Mouse (Mus musculus) heart, embryonic 14.5 days (tissue): ENCODE measurements around the gene Gm10260. TPM values are rescaled to one million over a fixed set of nuclear protein-coding genes. Genes with fewer than 3 reads are reported as not detected.

Source experiments
- ATAC-seq: fragments of 200-750 bp; cut with Nextera tagmentation; 2 replicates; pipeline ENCODE4 v1.8.0; 2017; ENCODE audit warnings: low read depth, moderate TSS enrichment; ENCODE audit not compliant: insufficient number of reproducible peaks, insufficient read depth, low FRiP score
- H3K27ac ChIP-seq, 2 experiments: fragments of 200-500 bp in 1 of 2; fragments of 300-500 bp in 1 of 2; sonication (generic) in 1 of 2; replicated peaks in 1 of 2; 2 replicates each; pipeline ENCODE4 v1.5.1; 2012 to 2014; ENCODE audit warnings: low read depth in 2 of 2, low read length in 2 of 2, control low read depth in 1 of 2, mild to moderate bottlenecking in 1 of 2, mixed read lengths in 1 of 2; ENCODE audit not compliant: control insufficient read depth in 1 of 2, insufficient read depth in 1 of 2
- H3K27me3 ChIP-seq: fragments of 300-500 bp; sonication (generic); 2 replicates; pipeline ENCODE4 v1.6.1; 2014; ENCODE audit warnings: mild to moderate bottlenecking, low read length, control low read depth; ENCODE audit not compliant: control insufficient read depth, insufficient read depth
- H3K36me3 ChIP-seq: fragments of 300-500 bp; sonication (generic); 2 replicates; pipeline ENCODE4 v1.6.1; 2014; ENCODE audit warnings: mild to moderate bottlenecking, control low read depth, low read length, mixed read lengths; ENCODE audit not compliant: control insufficient read depth, insufficient read depth
- H3K4me1 ChIP-seq, 2 experiments: fragments of 200-500 bp in 1 of 2; fragments of 300-500 bp in 1 of 2; sonication (generic) in 1 of 2; 2 replicates each; pipeline ENCODE4 v1.6.1; 2012 to 2014; ENCODE audit warnings: low read length in 2 of 2, control low read depth in 1 of 2, mixed read lengths in 1 of 2; ENCODE audit not compliant: control insufficient read depth in 2 of 2, insufficient read depth in 2 of 2
- H3K4me2 ChIP-seq: fragments of 300-500 bp; sonication (generic); 2 replicates; pipeline ENCODE4 v1.6.1; 2014; ENCODE audit warnings: mild to moderate bottlenecking, low read length
- H3K4me3 ChIP-seq, 2 experiments: fragments of 200-500 bp in 1 of 2; fragments of 300-500 bp in 1 of 2; sonication (generic) in 1 of 2; 2 replicates each; pipeline ENCODE4 v1.5.1; 2012 to 2014; ENCODE audit warnings: low read length in 2 of 2, mild to moderate bottlenecking in 2 of 2, control low read depth in 1 of 2, low read depth in 1 of 2, moderate library complexity in 1 of 2; ENCODE audit not compliant: control insufficient read depth in 1 of 2, insufficient read depth in 1 of 2
- H3K9ac ChIP-seq: fragments of 300-500 bp; sonication (generic); 2 replicates; pipeline ENCODE4 v1.6.1; 2014; ENCODE audit warnings: mild to moderate bottlenecking, low read length
- H3K9me3 ChIP-seq: fragments of 300-500 bp; sonication (generic); 2 replicates; pipeline ENCODE4 v1.6.1; 2016; ENCODE audit warnings: low read length, control low read depth; ENCODE audit not compliant: control insufficient read depth
- WGBS: fragments of 180-500 bp; shearing (Covaris S2); extraction: QIAGEN DNeasy Blood & Tissue Kit; methylation state at CpG from one replicate; pipeline ENCODE4 v1.1.7; 2014; 5-methylcytosine and 5-hydroxymethylcytosine counted together
- polyA plus RNA-seq: library from polyadenylated mRNA; unstranded; fragments of >200 nt; fragmentation: Nextera tagmentation; extraction: Ambion mirVana; gene quantifications from 2 replicates; pipeline ENCODE4 v1.2.1, GENCODE M21; 2014

Gene Gm10260
- polyA plus RNA-seq, 1 experiment from 2014 or later = 0.61 TPM

GRCm38 (mm10) chr13:97789782-97790450 is 29.5 kb upstream of the Gm10260 start:
- no peak overlapping the region; a peak in 1 of 4 replicates for H3K27ac ChIP-seq
- H3K36me3 ChIP-seq = no peaks in the 10 kb centered on the region
- H3K9ac ChIP-seq = no peak overlapping the region
- H3K4me1 ChIP-seq = peaks cover 0 to 6% of the 10 kb centered on the region in 2 experiments; a peak in 1 of 4 replicates
- no peaks in the 10 kb centered on the region for H3K9me3 ChIP-seq
- 62% methylated on average over 12 of the region's 12 CpGs for WGBS
- H3K27me3 ChIP-seq = no peaks in the 10 kb centered on the region
- H3K4me3 ChIP-seq = no peak overlapping the region
- no peak overlapping the region for H3K4me2 ChIP-seq
- no peak for ATAC-seq

- Histone ChIP-seq H3K27me3 (no peaks in the 10 kb centered on the region), H3K27ac (no peak overlapping the region), H3K4me3 (no peak overlapping the region), H3K9me3 (no peaks in the 10 kb centered on the region), H3K36me3 (no peaks in the 10 kb centered on the region), H3K4me1 (peaks cover 6 to 14% of the 10 kb centered on the region in 2 experiments; a peak in 3 of 4 replicates), H3K4me2 (no peak overlapping the region), H3K9ac (no peak overlapping the region)
- 83% methylated on average over 10 of the region's 10 CpGs for WGBS
- ATAC-seq = no peak
Observed at GRCm38 (mm10) chr13:97785167-97785835, 24.9 kb upstream of the Gm10260 start.

- no peaks in the 10 kb centered on the region for H3K9me3 ChIP-seq
- WGBS = 82% methylated on average over 8 of the region's 8 CpGs
- H3K4me2 ChIP-seq = no peak overlapping the region
- H3K4me3 ChIP-seq = no peak overlapping the region
- no peak overlapping the region for H3K27ac ChIP-seq
- ATAC-seq = no peak
- peaks cover 8 to 19% of the 10 kb centered on the region in 2 experiments for H3K4me1 ChIP-seq
- H3K9ac ChIP-seq = no peak overlapping the region
- no peaks in the 10 kb centered on the region for H3K27me3 ChIP-seq
- no peaks in the 10 kb centered on the region for H3K36me3 ChIP-seq
Observed at GRCm38 (mm10) chr13:97783423-97784143, 23.2 kb upstream of the Gm10260 start.

GRCm38 (mm10) chr13:97782063-97782462 is 21.6 kb upstream of the Gm10260 start:
- H3K27me3 ChIP-seq = no peaks in the 10 kb centered on the region
- H3K9ac ChIP-seq = no peak overlapping the region
- H3K36me3 ChIP-seq = no peaks in the 10 kb centered on the region
- peaks cover 11 to 24% of the 10 kb centered on the region in 2 experiments for H3K4me1 ChIP-seq
- H3K27ac ChIP-seq = no peak overlapping the region
- H3K4me2 ChIP-seq = no peak overlapping the region
- no peaks in the 10 kb centered on the region for H3K9me3 ChIP-seq
- 33% methylated on average over 7 of the region's 7 CpGs for WGBS
- no peak overlapping the region for H3K4me3 ChIP-seq
- no peak for ATAC-seq

- no peak overlapping the region for H3K4me3 ChIP-seq
Observed at GRCm38 (mm10) chr13:97781637-97782036, 21.2 kb upstream of the Gm10260 start.

GRCm38 (mm10) chr13:97780556-97780955 is 20.1 kb upstream of the Gm10260 start:
- H3K27me3 ChIP-seq = no peaks in the 10 kb centered on the region
- no peak for ATAC-seq
- no peak overlapping the region for H3K27ac ChIP-seq
- H3K4me2 ChIP-seq = no peak overlapping the region
- no peaks in the 10 kb centered on the region for H3K36me3 ChIP-seq
- 37% methylated on average over 2 of the region's 2 CpGs for WGBS
- H3K9me3 ChIP-seq = no peaks in the 10 kb centered on the region
- peaks cover 13 to 31% of the 10 kb centered on the region in 2 experiments for H3K4me1 ChIP-seq
- H3K4me3 ChIP-seq = no peak overlapping the region
- no peak overlapping the region for H3K9ac ChIP-seq

More at GRCm38 (mm10) chr13:97781637-97782036, 21.2 kb upstream of the Gm10260 start:
- 59% methylated on average over 7 of the region's 7 CpGs for WGBS
- no peak for ATAC-seq
- Histone ChIP-seq H3K27ac (no peak overlapping the region), H3K4me2 (no peak overlapping the region), H3K27me3 (no peaks in the 10 kb centered on the region), H3K4me1 (peaks cover 13 to 29% of the 10 kb centered on the region in 2 experiments), H3K9ac (no peak overlapping the region), H3K9me3 (no peaks in the 10 kb centered on the region), H3K36me3 (no peaks in the 10 kb centered on the region)

- Histone ChIP-seq H3K4me1 (peaks cover 16 to 34% of the 10 kb centered on the region in 2 experiments), H3K9ac (no peak overlapping the region), H3K4me2 (no peak overlapping the region), H3K27me3 (no peaks in the 10 kb centered on the region), H3K27ac (no peak overlapping the region), H3K36me3 (no peaks in the 10 kb centered on the region), H3K4me3 (no peak overlapping the region), H3K9me3 (no peaks in the 10 kb centered on the region)
- WGBS = 73% methylated on average over 8 of the region's 8 CpGs
- ATAC-seq = no peak
Observed at GRCm38 (mm10) chr13:97779657-97780445, 19.4 kb upstream of the Gm10260 start.
